Mouse (Mus musculus) ES-E14 (cell line): ENCODE measurements around the gene Tnfsf13b. TPM values are rescaled to one million over a fixed set of nuclear protein-coding genes. Genes with fewer than 3 reads are reported as not detected.

Experiments
- DNase-seq: peaks from one replicate; pipeline ENCODE4 v3.0.0-alpha.2; 2013; ENCODE audit warnings: low read depth, low spot score
- H3K27ac ChIP-seq: 2 replicates; pipeline ENCODE4 v1.5.1; 2012; ENCODE audit warnings: low read depth, mild to moderate bottlenecking, low read length, moderate library complexity, mixed read lengths; ENCODE audit not compliant: poor library complexity, insufficient read depth, severe bottlenecking
- H3K36me3 ChIP-seq: 2 replicates; pipeline ENCODE4 v1.6.1; 2012; ENCODE audit warnings: mild to moderate bottlenecking, low read length, moderate library complexity, mixed read lengths; ENCODE audit not compliant: control insufficient read depth, poor library complexity, insufficient read depth, severe bottlenecking
- H3K4me1 ChIP-seq, 2 experiments: fragments of 150-350 bp in 1 of 2; sonication (generic) in 1 of 2; 2 replicates each; pipeline ENCODE4 v1.6.1; 2012; ENCODE audit warnings: low read length in 2 of 2, mild to moderate bottlenecking in 1 of 2, mixed read lengths in 1 of 2; ENCODE audit not compliant: control insufficient read depth in 2 of 2, insufficient read depth in 2 of 2, poor library complexity in 1 of 2
- H3K4me3 ChIP-seq, 2 experiments: fragments of 150-350 bp in 1 of 2; sonication (generic) in 1 of 2; 2 replicates each; pipeline ENCODE4 v1.5.1; 2012; ENCODE audit warnings: low read length in 2 of 2, low read depth in 1 of 2, mild to moderate bottlenecking in 1 of 2, mixed read lengths in 1 of 2; ENCODE audit not compliant: insufficient read depth in 1 of 2, poor library complexity in 1 of 2, severe bottlenecking in 1 of 2
- H3K9ac ChIP-seq: 2 replicates; pipeline ENCODE4 v1.6.1; 2012; ENCODE audit warnings: low read depth, mild to moderate bottlenecking, low read length, mixed read lengths; ENCODE audit not compliant: poor library complexity, insufficient read depth, severe bottlenecking
- H3K9me3 ChIP-seq: fragments of 150-350 bp; sonication (generic); 2 replicates; pipeline ENCODE4 v1.6.1; 2012; ENCODE audit warnings: low read depth, mild to moderate bottlenecking, low read length; ENCODE audit not compliant: control insufficient read depth, insufficient read depth
- CHD2 ChIP-seq: IDR thresholded peaks from 2 replicates; pipeline ENCODE4 v1.6.1; 2014; ENCODE audit warnings: mild to moderate bottlenecking, low read depth, low read length, inconsistent platforms
- HCFC1 ChIP-seq: IDR thresholded peaks from 2 replicates; pipeline ENCODE4 v1.6.1; 2012; ENCODE audit warnings: low read length, inconsistent platforms, borderline replicate concordance; ENCODE audit not compliant: insufficient read depth
- MAFK ChIP-seq: IDR thresholded peaks from 2 replicates; pipeline ENCODE4 v1.6.1; 2014; ENCODE audit warnings: mild to moderate bottlenecking, low read depth, low read length, inconsistent platforms; ENCODE audit not compliant: insufficient read depth
- ZC3H11A ChIP-seq: IDR thresholded peaks from 2 replicates; pipeline ENCODE4 v1.6.1; 2012; ENCODE audit warnings: low read depth, mild to moderate bottlenecking, inconsistent platforms, low read length, borderline replicate concordance
- ZNF384 ChIP-seq: IDR thresholded peaks from 2 replicates; pipeline ENCODE4 v1.6.1; 2012; ENCODE audit warnings: low read depth, low read length, inconsistent platforms
- in situ Hi-C, 2 experiments: fragments of 600-800 bp; cut with MboI; formaldehyde crosslinking; loops; one replicate each; pipeline ENCODE4 v1.15.1; 2025; ENCODE audit warnings: low sequenced_read_pairs in 2 of 2, inconsistent platforms in 1 of 2; ENCODE audit not compliant: unreplicated experiment in 2 of 2
- total RNA-seq: library from RNA; depleted of rRNA; stranded (reverse); fragments of 300-350 nt; gene quantifications from 2 replicates; pipeline ENCODE4 v1.2.3, GENCODE M21; 2012

Gene Tnfsf13b
- total RNA-seq, 1 experiment: 0.31 TPM

- in situ Hi-C loops: no loop called here
- H3K36me3 ChIP-seq: 0 out of 2 replicates have a peak, but pooled peaks cover 2% of the 10 kb centered on the region
- no peak overlapping the region for H3K27ac ChIP-seq
- H3K4me1 ChIP-seq: no peaks in the 10 kb centered on the region; a peak in 1 of 4 replicates
- peak overlapping the region; percentile 80 to 81 for H3K4me3 ChIP-seq
- no peaks in the 10 kb centered on the region for H3K9me3 ChIP-seq
- TF ChIP-seq ZC3H11A (no peak), MAFK (no peak), CHD2 (no peak), ZNF384 (no peak), HCFC1 (no peak)
- DNase-seq: no peak
- peak overlapping the region; percentile 94 for H3K9ac ChIP-seq
Observed at GRCm38 (mm10) chr8:9978475-9979230, 27.6 kb upstream of the Tnfsf13b start.

- Histone ChIP-seq H3K4me1 (no peaks in the 10 kb centered on the region; a peak in 1 of 4 replicates), H3K4me3 (no peak overlapping the region), H3K36me3 (peaks cover 5% of the 10 kb centered on the region; the same call in 1 of the 2 replicates), H3K9me3 (no peaks in the 10 kb centered on the region), H3K9ac (no peak overlapping the region), H3K27ac (no peak overlapping the region)
- no peak for DNase-seq
- in situ Hi-C loops: no loop called here
- TF ChIP-seq ZNF384 (no peak), MAFK (no peak), ZC3H11A (no peak), CHD2 (no peak)
Observed at GRCm38 (mm10) chr8:9979746-9980145, 26.5 kb upstream of the Tnfsf13b start.

GRCm38 (mm10) chr8:9980188-9980587 is 26.1 kb upstream of the Tnfsf13b start:
- H3K36me3 ChIP-seq: peaks cover 5% of the 10 kb centered on the region; the same call in 1 of the 2 replicates
- no peaks in the 10 kb centered on the region; a peak in 1 of 4 replicates for H3K4me1 ChIP-seq
- no peak for DNase-seq
- no peak overlapping the region for H3K9ac ChIP-seq
- no peak for TF ChIP-seq HCFC1
- TF ChIP-seq MAFK: no peak
- no peak overlapping the region for H3K27ac ChIP-seq
- no peak overlapping the region for H3K4me3 ChIP-seq
- in situ Hi-C loops: no loop called here
- H3K9me3 ChIP-seq: no peaks in the 10 kb centered on the region

- no peaks in the 10 kb centered on the region for H3K36me3 ChIP-seq
- no peak for TF ChIP-seq CHD2
- no peak for TF ChIP-seq ZNF384
- TF ChIP-seq HCFC1: no peak
- no peak for TF ChIP-seq ZC3H11A
- TF ChIP-seq MAFK: no peak
- H3K4me3 ChIP-seq: no peak overlapping the region
- DNase-seq: no peak
- in situ Hi-C loops: no loop called here
- H3K9ac ChIP-seq: no peak overlapping the region
- H3K9me3 ChIP-seq: no peaks in the 10 kb centered on the region
- H3K4me1 ChIP-seq: no peaks in the 10 kb centered on the region
- H3K27ac ChIP-seq: no peak overlapping the region
Observed at GRCm38 (mm10) chr8:10004115-10004514, 2.2 kb upstream of the Tnfsf13b start.
